Mouse (Mus musculus): ENCODE measurements around the gene Ehbp1l1. TPM values are rescaled to one million over a fixed set of nuclear protein-coding genes. Genes with fewer than 3 reads are reported as not detected.

Ehbp1l1 gene
- 49.8 and 51.0 TPM in 2 replicates for polyA plus RNA-seq (2015; fragmentation: Nextera tagmentation; extraction: Ambion mirVana)

DNA sequence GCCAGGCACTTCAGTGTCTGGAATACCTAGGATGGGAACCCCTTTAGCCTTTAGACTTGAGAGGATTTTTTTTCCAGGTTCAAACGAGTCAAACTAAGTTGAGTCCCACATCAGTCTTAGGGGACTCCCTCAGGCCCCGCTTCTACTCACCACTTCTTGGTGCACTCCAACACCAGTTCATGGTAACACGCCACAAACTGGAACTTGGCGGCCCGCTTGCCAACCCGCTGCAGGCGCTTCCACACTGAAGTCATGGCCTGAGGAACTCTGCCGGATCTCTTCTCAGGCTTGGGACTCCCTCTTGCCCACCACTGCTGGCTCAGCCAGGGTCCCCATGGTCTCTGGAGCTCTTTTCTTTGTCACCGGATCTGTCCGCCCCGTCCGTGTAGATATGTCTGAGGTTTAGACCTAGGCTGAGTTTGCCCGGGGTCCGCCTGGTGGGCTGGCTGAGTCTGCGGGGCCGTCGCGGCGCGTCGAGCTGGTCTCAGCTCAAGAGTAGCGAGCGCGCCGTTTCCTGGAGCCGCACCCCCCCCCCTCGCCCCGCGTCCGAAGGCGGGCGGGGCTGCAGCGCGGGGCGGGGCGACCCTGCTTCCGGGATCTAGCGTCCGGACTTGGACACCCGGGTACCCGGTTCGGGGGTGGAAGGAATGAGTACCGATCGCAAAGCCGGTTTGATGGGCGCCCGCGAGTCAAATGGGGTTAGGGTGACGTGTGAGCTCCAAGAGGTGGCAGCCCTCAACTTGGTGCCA lies at the start of gene Ehbp1l1:
Ehbp1l1 (minus strand) TSS at position 551 of the 749 bp plus-strand sequence.
- TF ChIP-seq CTCF (IDR thresholded peaks at IDR 0.05; ENCODE audit: low read depth), result 0 out of 2 replicates have a peak, but pooled peaks have one; percentile 19
- 7% methylated on average over 48 of the region's 49 CpGs for WGBS

DNA sequence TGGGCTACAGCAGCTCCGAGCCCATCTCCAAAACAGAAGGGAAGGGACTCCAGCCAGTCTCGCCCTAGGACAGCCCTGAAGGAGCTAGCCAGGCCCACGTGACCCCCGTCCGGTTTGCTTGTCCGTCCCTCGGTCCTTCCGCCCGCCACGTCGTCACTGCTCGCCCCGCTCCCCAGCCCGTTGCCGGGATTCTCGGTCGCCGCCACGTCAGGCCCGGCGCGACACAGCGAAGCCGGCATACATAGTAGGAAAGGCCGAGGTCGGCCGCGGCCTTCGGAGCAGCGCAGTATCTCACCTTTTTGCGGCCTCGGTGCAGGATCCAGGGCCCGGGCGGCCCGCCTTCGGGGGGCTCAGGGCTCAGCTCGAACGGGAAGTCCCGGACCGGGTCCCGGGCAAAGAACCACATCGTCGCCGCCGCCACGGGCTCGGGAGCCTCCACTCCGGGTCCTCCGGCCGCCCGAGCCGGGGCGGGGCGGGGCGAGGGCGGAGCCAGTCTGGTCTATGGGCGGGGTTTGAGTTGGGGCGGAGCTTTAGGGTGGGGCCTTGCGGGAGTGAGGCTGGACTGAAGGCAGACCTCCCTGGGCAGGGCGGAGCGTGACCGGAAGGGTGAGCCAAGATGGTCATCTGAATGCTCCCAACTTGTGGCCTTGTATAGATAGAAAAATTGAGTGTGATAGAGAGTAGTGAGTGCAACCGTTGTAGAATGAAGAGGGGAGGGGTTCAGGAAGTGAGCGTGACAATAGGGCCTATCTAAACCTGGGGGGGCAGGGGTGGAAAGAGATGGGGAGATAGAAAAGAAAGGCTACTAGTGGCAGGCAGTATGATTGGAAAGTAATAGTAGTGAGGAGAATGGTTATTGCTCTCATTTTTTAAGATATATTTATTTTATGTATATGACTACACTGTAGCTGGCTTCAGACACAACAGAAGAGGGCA lies 45.1 kb upstream of the Ehbp1l1 start, which contains the start of gene Scyl1:
Scyl1 (minus strand) TSS at position 495 of the 936 bp plus-strand sequence.
- Histone ChIP-seq H3K9me3 (ENCODE audit: control insufficient read depth) (no peaks in the 10 kb centered on the region), H3K4me2 (replicated peaks; ENCODE audit: low read depth) (peak within 1 kb of the TSS; percentile 86), H3K36me3 (ENCODE audit: control insufficient read depth, insufficient read depth) (peaks cover 29% of the 10 kb centered on the region), H3K4me1 (replicated peaks; ENCODE audit: control insufficient read depth, insufficient read depth, low read length) (0 out of 2 replicates have a peak, but pooled peaks cover 5% of the 10 kb centered on the region), H3K27ac (ENCODE audit: low read depth, low read length) (peak within 1 kb of the TSS; percentile 87), H3K9ac (ENCODE audit: low read depth, low read length) (peak within 1 kb of the TSS; percentile 92), H3K4me3 (ENCODE audit: low read depth, low read length) (peak within 1 kb of the TSS; percentile 76), H3K27me3 (replicated peaks; ENCODE audit: control insufficient read depth, insufficient read depth, low read length) (no peaks in the 10 kb centered on the region)
- 1% methylated on average over 64 of the region's 64 CpGs for WGBS
- peak; percentile 96 for ATAC-seq
- no peak for TF ChIP-seq CTCF (IDR thresholded peaks at IDR 0.05; ENCODE audit: low read depth)

More for the DNA sequence above, at the start of gene Ehbp1l1:
- Histone ChIP-seq H3K9me3 (ENCODE audit: control insufficient read depth) (no peaks in the 10 kb centered on the region), H3K9ac (ENCODE audit: low read depth, low read length) (peak within 1 kb of the TSS; percentile 47), H3K4me1 (replicated peaks; ENCODE audit: control insufficient read depth, insufficient read depth, low read length) (peaks cover 14% of the 10 kb centered on the region), H3K4me2 (replicated peaks; ENCODE audit: low read depth) (peak within 1 kb of the TSS; percentile 95), H3K27ac (ENCODE audit: low read depth, low read length) (peak within 1 kb of the TSS; percentile 84), H3K4me3 (ENCODE audit: low read depth, low read length) (peak within 1 kb of the TSS; percentile 50), H3K27me3 (replicated peaks; ENCODE audit: control insufficient read depth, insufficient read depth, low read length) (no peaks in the 10 kb centered on the region), H3K36me3 (ENCODE audit: control insufficient read depth, insufficient read depth) (peaks cover 19% of the 10 kb centered on the region)
- ATAC-seq, result peak; percentile 31; the same call in 1 of the 2 replicates

- H3K4me2 ChIP-seq (replicated peaks; ENCODE audit: low read depth), result peak overlapping the region; percentile 86
- TF ChIP-seq CTCF (IDR thresholded peaks at IDR 0.05; ENCODE audit: low read depth), result no peak
- peak overlapping the region; percentile 76 for H3K4me3 ChIP-seq (ENCODE audit: low read depth, low read length)
- H3K9ac ChIP-seq (ENCODE audit: low read depth, low read length), result peak overlapping the region; percentile 92
- H3K27me3 ChIP-seq (replicated peaks; ENCODE audit: control insufficient read depth, insufficient read depth, low read length), result no peaks in the 10 kb centered on the region
- no peaks in the 10 kb centered on the region for H3K9me3 ChIP-seq (ENCODE audit: control insufficient read depth)
- peak overlapping the region; percentile 87 for H3K27ac ChIP-seq (ENCODE audit: low read depth, low read length)
- WGBS, result 32% methylated on average over 9 of the region's 9 CpGs
- H3K36me3 ChIP-seq (ENCODE audit: control insufficient read depth, insufficient read depth), result peaks cover 37% of the 10 kb centered on the region
- H3K4me1 ChIP-seq (replicated peaks; ENCODE audit: control insufficient read depth, insufficient read depth, low read length), result 0 out of 2 replicates have a peak, but pooled peaks cover 5% of the 10 kb centered on the region
- ATAC-seq, result no peak
These were observed 44.2 kb upstream of the Ehbp1l1 start for GRCm38 (mm10) chr19:5770311-5770710.

- Histone ChIP-seq H3K36me3 (ENCODE audit: control insufficient read depth, insufficient read depth) (peaks cover 63% of the 10 kb centered on the region), H3K27ac (ENCODE audit: low read depth, low read length) (no peak overlapping the region), H3K4me3 (ENCODE audit: low read depth, low read length) (no peak overlapping the region), H3K4me2 (replicated peaks; ENCODE audit: low read depth) (no peak overlapping the region), H3K9ac (ENCODE audit: low read depth, low read length) (no peak overlapping the region), H3K9me3 (ENCODE audit: control insufficient read depth) (no peaks in the 10 kb centered on the region), H3K27me3 (replicated peaks; ENCODE audit: control insufficient read depth, insufficient read depth, low read length) (no peaks in the 10 kb centered on the region), H3K4me1 (replicated peaks; ENCODE audit: control insufficient read depth, insufficient read depth, low read length) (0 out of 2 replicates have a peak, but pooled peaks cover 5% of the 10 kb centered on the region)
- TF ChIP-seq CTCF (IDR thresholded peaks at IDR 0.05; ENCODE audit: low read depth), result no peak
- ATAC-seq, result no peak
- WGBS, result 84% methylated on average over 4 of the region's 4 CpGs
These were observed 41.2 kb upstream of the Ehbp1l1 start for GRCm38 (mm10) chr19:5767271-5767670.

DNA sequence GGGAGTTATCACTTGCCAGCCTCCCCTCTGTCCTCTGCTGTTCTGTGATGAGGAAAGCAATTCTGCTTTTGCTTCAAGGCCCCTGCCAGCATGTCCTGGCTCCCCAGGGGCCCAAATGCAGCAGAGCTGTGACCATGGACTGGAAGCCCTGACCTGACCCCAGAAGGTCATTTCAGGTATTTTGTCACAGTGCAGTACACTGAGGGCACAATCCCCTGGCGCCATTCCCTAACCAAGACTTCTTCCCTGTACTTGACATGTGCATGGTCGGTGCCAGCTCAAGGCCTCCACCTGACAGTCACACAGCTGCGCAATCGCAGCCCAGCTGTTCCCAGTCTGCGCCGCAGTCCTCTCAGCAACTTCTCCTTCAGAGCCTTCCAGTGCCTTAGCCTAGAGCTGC lies 37.0 kb upstream of the Ehbp1l1 start:
- peaks cover 89% of the 10 kb centered on the region for H3K36me3 ChIP-seq (ENCODE audit: control insufficient read depth, insufficient read depth)

More for the DNA sequence above, 37.0 kb upstream of the Ehbp1l1 start:
- Histone ChIP-seq H3K27me3 (replicated peaks; ENCODE audit: control insufficient read depth, insufficient read depth, low read length) (no peaks in the 10 kb centered on the region), H3K4me3 (ENCODE audit: low read depth, low read length) (no peak overlapping the region), H3K9me3 (ENCODE audit: control insufficient read depth) (no peaks in the 10 kb centered on the region), H3K9ac (ENCODE audit: low read depth, low read length) (no peak overlapping the region), H3K4me1 (replicated peaks; ENCODE audit: control insufficient read depth, insufficient read depth, low read length) (no peaks in the 10 kb centered on the region), H3K4me2 (replicated peaks; ENCODE audit: low read depth) (no peak overlapping the region), H3K27ac (ENCODE audit: low read depth, low read length) (no peak overlapping the region)
- TF ChIP-seq CTCF (IDR thresholded peaks at IDR 0.05; ENCODE audit: low read depth), result no peak
- WGBS, result 95% methylated on average over 6 of the region's 6 CpGs
- ATAC-seq, result no peak

Measured in intestine, postnatal 0 days (tissue).